Mouse (Mus musculus) stomach, embryonic 15.5 days (tissue): ENCODE data around the gene Creb3l2. TPM values are rescaled to one million over a fixed set of nuclear protein-coding genes. Genes with fewer than 3 reads are reported as not detected.
"Not testable (repeated sequence)": the region's sequence is repeated elsewhere in the genome, so short reads cannot be mapped to it uniquely, and the experiment has no call there.

ENCODE experiments used
- ATAC-seq: fragments of 200-750 bp; cut with Nextera tagmentation; 2 replicates; pipeline ENCODE4 v1.8.0; 2017; ENCODE audit warnings: low read depth, moderate number of reproducible peaks, moderate TSS enrichment; ENCODE audit not compliant: insufficient read depth, low FRiP score
- H3K27ac ChIP-seq: fragments of 300-500 bp; sonication (generic); 2 replicates; pipeline ENCODE4 v1.5.1; 2015; ENCODE audit warnings: mild to moderate bottlenecking, inconsistent platforms
- H3K27me3 ChIP-seq: fragments of 300-500 bp; sonication (generic); replicated peaks from 2 replicates; pipeline ENCODE4 v1.6.1; 2015; ENCODE audit warnings: inconsistent platforms
- H3K36me3 ChIP-seq: fragments of 300-500 bp; sonication (generic); 2 replicates; pipeline ENCODE4 v1.6.1; 2015; ENCODE audit warnings: inconsistent platforms
- H3K4me1 ChIP-seq: fragments of 300-500 bp; sonication (generic); 2 replicates; pipeline ENCODE4 v1.6.1; 2015; ENCODE audit warnings: inconsistent platforms
- H3K4me2 ChIP-seq: fragments of 300-500 bp; sonication (generic); 2 replicates; pipeline ENCODE4 v1.6.1; 2015; ENCODE audit warnings: mild to moderate bottlenecking, inconsistent platforms
- H3K4me3 ChIP-seq: fragments of 300-500 bp; sonication (generic); replicated peaks from 2 replicates; pipeline ENCODE4 v1.5.1; 2015; ENCODE audit warnings: inconsistent platforms
- H3K9ac ChIP-seq: fragments of 300-500 bp; sonication (generic); 2 replicates; pipeline ENCODE4 v1.6.1; 2015; ENCODE audit warnings: inconsistent platforms
- H3K9me3 ChIP-seq: fragments of 300-500 bp; sonication (generic); 2 replicates; pipeline ENCODE4 v1.6.1; 2016; ENCODE audit warnings: inconsistent platforms
- WGBS: fragments of 180-500 bp; shearing (Covaris S2); methylation state at CpG from one replicate; pipeline ENCODE4 v1.1.7; 2015; 5-methylcytosine and 5-hydroxymethylcytosine counted together
- polyA plus RNA-seq: library from polyadenylated mRNA; unstranded; fragments of >200 nt; fragmentation: Nextera tagmentation; extraction: Ambion mirVana; gene quantifications from 2 replicates; pipeline ENCODE4 v1.2.1, GENCODE M21; 2015

Creb3l2 gene
- polyA plus RNA-seq, 1 experiment from 2014 or later: 18.1 TPM

GRCm38 (mm10) chr6:37463517-37464482 lies 21.9 kb upstream of the Creb3l2 start:
- not testable (repeated sequence) for H3K27ac ChIP-seq
- WGBS: under 1% methylated on average over 7 of the region's 25 CpGs

GRCm38 (mm10) chr6:37460681-37461080 lies 18.7 kb upstream of the Creb3l2 start:
- no peak overlapping the region for H3K27ac ChIP-seq
- H3K9ac ChIP-seq: no peak overlapping the region
- H3K9me3 ChIP-seq: no peaks in the 10 kb centered on the region
- no peaks in the 10 kb centered on the region for H3K4me1 ChIP-seq
- 80% methylated on average over 6 of the region's 6 CpGs for WGBS
- no peak for ATAC-seq
- H3K4me3 ChIP-seq: no peak overlapping the region
- no peak overlapping the region for H3K4me2 ChIP-seq
- H3K27me3 ChIP-seq: no peaks in the 10 kb centered on the region
- H3K36me3 ChIP-seq: no peaks in the 10 kb centered on the region

More at GRCm38 (mm10) chr6:37463517-37464482, 21.9 kb upstream of the Creb3l2 start:
- not testable (repeated sequence) for H3K36me3 ChIP-seq, H3K9me3 ChIP-seq, H3K27me3 ChIP-seq, H3K4me1 ChIP-seq, H3K9ac ChIP-seq
- H3K4me3 ChIP-seq: peak overlapping the region; percentile 43
- ATAC-seq: peak; percentile 89
- H3K4me2 ChIP-seq: peak overlapping the region; percentile 50

GRCm38 (mm10) chr6:37459656-37460055 lies 17.7 kb upstream of the Creb3l2 start:
- H3K27ac ChIP-seq, H3K9me3 ChIP-seq, H3K36me3 ChIP-seq, H3K4me3 ChIP-seq, H3K4me1 ChIP-seq, H3K4me2 ChIP-seq, H3K9ac ChIP-seq, ATAC-seq, H3K27me3 ChIP-seq: not testable (repeated sequence)
- 43% methylated on average over 9 of the region's 9 CpGs for WGBS

- no peak overlapping the region for H3K9ac ChIP-seq
Measured at GRCm38 (mm10) chr6:37457990-37458655, 16.2 kb upstream of the Creb3l2 start.

GRCm38 (mm10) chr6:37455540-37455939 lies 13.6 kb upstream of the Creb3l2 start:
- Histone ChIP-seq H3K27ac (no peak overlapping the region), H3K27me3 (no peaks in the 10 kb centered on the region), H3K36me3 (no peaks in the 10 kb centered on the region), H3K4me2 (no peak overlapping the region), H3K9me3 (no peaks in the 10 kb centered on the region), H3K4me1 (no peaks in the 10 kb centered on the region), H3K9ac (no peak overlapping the region), H3K4me3 (no peak overlapping the region)
- 47% methylated on average over 5 of the region's 5 CpGs for WGBS
- ATAC-seq: peak; percentile 58; the same call in 1 of the 2 replicates

More at GRCm38 (mm10) chr6:37457990-37458655, 16.2 kb upstream of the Creb3l2 start:
- 39% methylated on average over 10 of the region's 10 CpGs for WGBS
- Histone ChIP-seq H3K9me3 (no peaks in the 10 kb centered on the region), H3K4me2 (no peak overlapping the region), H3K4me3 (no peak overlapping the region), H3K36me3 (no peaks in the 10 kb centered on the region), H3K27me3 (no peaks in the 10 kb centered on the region), H3K4me1 (no peaks in the 10 kb centered on the region), H3K27ac (0 out of 2 replicates have a peak overlapping the region, but pooled peaks have one; percentile 12)
- no peak; the same call in 1 of the 2 replicates for ATAC-seq

- Histone ChIP-seq H3K4me3 (no peak overlapping the region), H3K9me3 (no peaks in the 10 kb centered on the region), H3K9ac (no peak overlapping the region), H3K27me3 (no peaks in the 10 kb centered on the region), H3K36me3 (no peaks in the 10 kb centered on the region), H3K4me2 (no peak overlapping the region), H3K4me1 (no peaks in the 10 kb centered on the region), H3K27ac (no peak overlapping the region)
- 68% methylated on average over 4 of the region's 4 CpGs for WGBS
- ATAC-seq: no peak
Measured at GRCm38 (mm10) chr6:37453047-37453446, 11.1 kb upstream of the Creb3l2 start.

GRCm38 (mm10) chr6:37451664-37452063 lies 9.7 kb upstream of the Creb3l2 start:
- no peaks in the 10 kb centered on the region for H3K36me3 ChIP-seq
- H3K4me1 ChIP-seq: no peaks in the 10 kb centered on the region
- H3K9ac ChIP-seq: no peak overlapping the region
- ATAC-seq: no peak
- H3K27me3 ChIP-seq: no peaks in the 10 kb centered on the region
- no peaks in the 10 kb centered on the region for H3K9me3 ChIP-seq
- no peak overlapping the region for H3K4me3 ChIP-seq
- no peak overlapping the region for H3K27ac ChIP-seq
- WGBS: 52% methylated on average over 4 of the region's 4 CpGs
- H3K4me2 ChIP-seq: no peak overlapping the region

- Histone ChIP-seq H3K27me3 (no peaks in the 10 kb centered on the region), H3K4me1 (no peaks in the 10 kb centered on the region), H3K4me2 (no peak overlapping the region), H3K9me3 (no peaks in the 10 kb centered on the region), H3K4me3 (no peak overlapping the region), H3K27ac (no peak overlapping the region), H3K9ac (no peak overlapping the region), H3K36me3 (no peaks in the 10 kb centered on the region)
- 20% methylated on average over 10 of the region's 10 CpGs for WGBS
- ATAC-seq: peak; percentile 62; the same call in 1 of the 2 replicates
Measured at GRCm38 (mm10) chr6:37447704-37448466, 5.9 kb upstream of the Creb3l2 start.

- Histone ChIP-seq H3K9me3 (no peaks in the 10 kb centered on the region), H3K9ac (peak overlapping the region; percentile 24; the same call in 1 of the 2 replicates), H3K4me1 (peaks cover 10% of the 10 kb centered on the region), H3K27me3 (no peaks in the 10 kb centered on the region), H3K4me2 (peak overlapping the region; percentile 55), H3K27ac (peak overlapping the region; percentile 86), H3K4me3 (peak overlapping the region; percentile 46), H3K36me3 (no peaks in the 10 kb centered on the region)
- WGBS: 44% methylated on average over 4 of the region's 4 CpGs
- no peak for ATAC-seq
Measured at GRCm38 (mm10) chr6:37442781-37443180, 835 bp upstream of the Creb3l2 start.

GRCm38 (mm10) chr6:37441251-37442011 lies 515 bp downstream of the Creb3l2 start:
- no peaks in the 10 kb centered on the region for H3K27me3 ChIP-seq
- H3K4me1 ChIP-seq: peaks cover 14% of the 10 kb centered on the region
- H3K27ac ChIP-seq: peak overlapping the region; percentile 91
- ATAC-seq: peak; percentile 15
- H3K4me2 ChIP-seq: peak overlapping the region; percentile 70
- peak overlapping the region; percentile 86 for H3K4me3 ChIP-seq
- H3K9me3 ChIP-seq: no peaks in the 10 kb centered on the region
- under 1% methylated on average over 40 of the region's 40 CpGs for WGBS
- peak overlapping the region; percentile 80 for H3K9ac ChIP-seq
- H3K36me3 ChIP-seq: no peaks in the 10 kb centered on the region
